Mouse (Mus musculus) forebrain, embryonic 16.5 days (tissue): ENCODE results near the gene Ssh2. TPM values are rescaled to one million over a fixed set of nuclear protein-coding genes. Genes with fewer than 3 reads are reported as not detected.
"Not testable (repeated sequence)": the region's sequence is repeated elsewhere in the genome, so short reads cannot be mapped to it uniquely, and the experiment has no call there.

ENCODE experiments used
- ATAC-seq: fragments of 200-750 bp; cut with Nextera tagmentation; 2 replicates; pipeline ENCODE4 v1.8.0; 2017; ENCODE audit warnings: mild to moderate bottlenecking, moderate library complexity
- H3K27ac ChIP-seq: fragments of 300-500 bp; sonication (generic); 2 replicates; pipeline ENCODE4 v1.5.1; 2014; ENCODE audit warnings: low read length, control low read depth
- H3K27me3 ChIP-seq: fragments of 300-500 bp; sonication (generic); replicated peaks from 2 replicates; pipeline ENCODE4 v1.6.1; 2014; ENCODE audit warnings: low read length; ENCODE audit not compliant: control insufficient read depth, insufficient read depth
- H3K36me3 ChIP-seq: fragments of 300-500 bp; sonication (generic); 2 replicates; pipeline ENCODE4 v1.6.1; 2014; ENCODE audit not compliant: control insufficient read depth, insufficient read depth
- H3K4me1 ChIP-seq: fragments of 300-500 bp; sonication (generic); replicated peaks from 2 replicates; pipeline ENCODE4 v1.6.1; 2014; ENCODE audit warnings: low read length; ENCODE audit not compliant: control insufficient read depth, insufficient read depth
- H3K4me2 ChIP-seq: fragments of 300-500 bp; sonication (generic); 2 replicates; pipeline ENCODE4 v1.6.1; 2014; ENCODE audit warnings: mild to moderate bottlenecking, low read length, control low read depth
- H3K4me3 ChIP-seq: fragments of 300-500 bp; sonication (generic); replicated peaks from 2 replicates; pipeline ENCODE4 v1.5.1; 2014; ENCODE audit warnings: mild to moderate bottlenecking, low read length, control low read depth
- H3K9ac ChIP-seq: fragments of 300-500 bp; sonication (generic); replicated peaks from 2 replicates; pipeline ENCODE4 v1.6.1; 2014; ENCODE audit warnings: low read depth, low read length, control low read depth
- H3K9me3 ChIP-seq: fragments of 300-500 bp; sonication (generic); 2 replicates; pipeline ENCODE4 v1.6.1; 2016; ENCODE audit warnings: low read length; ENCODE audit not compliant: control insufficient read depth
- WGBS: fragments of 180-500 bp; shearing (Covaris S2); extraction: QIAGEN DNeasy Blood & Tissue Kit; methylation state at CpG from one replicate; pipeline ENCODE4 v1.1.7; 2014; 5-methylcytosine and 5-hydroxymethylcytosine counted together
- polyA plus RNA-seq: library from polyadenylated mRNA; unstranded; fragments of >200 nt; fragmentation: Nextera tagmentation; extraction: Ambion mirVana; gene quantifications from 2 replicates; pipeline ENCODE4 v1.2.1, GENCODE M21; 2015

Ssh2 gene
- polyA plus RNA-seq, 1 experiment from 2014 or later: 22.1 TPM

DNA sequence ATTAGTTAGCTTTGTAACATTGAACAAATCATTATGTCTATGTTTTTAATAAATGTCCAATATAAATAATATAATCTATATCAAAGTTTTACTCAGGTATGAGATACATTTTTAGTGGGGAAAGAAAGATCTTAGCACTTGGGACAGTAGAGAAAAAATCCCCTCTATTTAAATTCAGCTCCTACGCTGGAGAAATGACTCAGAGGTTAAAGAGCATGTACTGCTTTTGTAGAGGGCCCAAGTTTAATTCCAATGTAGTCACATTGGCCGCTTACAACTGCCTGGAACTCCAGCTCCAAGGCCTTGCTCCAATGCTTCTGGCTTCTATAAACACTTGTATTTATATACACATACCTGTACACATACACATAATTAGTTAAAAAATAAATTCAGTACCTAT is 36.7 kb downstream of the Ssh2 start:
- Histone ChIP-seq H3K27ac (no peak overlapping the region), H3K9me3 (no peaks in the 10 kb centered on the region), H3K4me3 (no peak overlapping the region), H3K27me3 (no peaks in the 10 kb centered on the region), H3K9ac (no peak overlapping the region), H3K36me3 (no peaks in the 10 kb centered on the region), H3K4me2 (no peak overlapping the region), H3K4me1 (no peaks in the 10 kb centered on the region)
- 88% methylated on average over 2 of the region's 2 CpGs for WGBS
- ATAC-seq: no peak

DNA sequence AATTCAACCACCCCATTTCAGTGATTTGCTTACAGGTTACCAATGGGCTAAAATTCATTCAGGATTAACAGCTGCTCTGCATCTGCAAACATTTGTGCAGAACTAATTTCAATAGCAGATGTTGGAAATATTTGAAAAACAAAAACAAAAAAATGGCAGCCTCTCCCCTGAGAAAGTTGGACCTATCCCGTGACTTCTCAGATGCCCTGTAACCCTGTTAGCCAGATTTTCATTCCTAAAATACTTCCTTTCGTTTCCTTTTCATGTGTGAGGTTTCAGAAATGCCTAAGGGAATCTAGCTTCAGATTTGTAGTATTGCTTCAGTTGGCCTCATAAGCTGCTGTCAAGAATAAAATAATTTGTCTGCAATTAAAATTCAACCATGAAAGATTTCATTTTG is 43.4 kb downstream of the Ssh2 start:
- no peak overlapping the region for H3K9ac ChIP-seq
- no peaks in the 10 kb centered on the region for H3K9me3 ChIP-seq
- no peaks in the 10 kb centered on the region for H3K27me3 ChIP-seq
- H3K4me2 ChIP-seq: no peak overlapping the region
- no peak overlapping the region for H3K27ac ChIP-seq
- 77% methylated on average over 2 of the region's 2 CpGs for WGBS
- no peak overlapping the region for H3K4me3 ChIP-seq
- H3K36me3 ChIP-seq: no peaks in the 10 kb centered on the region
- ATAC-seq: no peak
- no peaks in the 10 kb centered on the region for H3K4me1 ChIP-seq

DNA sequence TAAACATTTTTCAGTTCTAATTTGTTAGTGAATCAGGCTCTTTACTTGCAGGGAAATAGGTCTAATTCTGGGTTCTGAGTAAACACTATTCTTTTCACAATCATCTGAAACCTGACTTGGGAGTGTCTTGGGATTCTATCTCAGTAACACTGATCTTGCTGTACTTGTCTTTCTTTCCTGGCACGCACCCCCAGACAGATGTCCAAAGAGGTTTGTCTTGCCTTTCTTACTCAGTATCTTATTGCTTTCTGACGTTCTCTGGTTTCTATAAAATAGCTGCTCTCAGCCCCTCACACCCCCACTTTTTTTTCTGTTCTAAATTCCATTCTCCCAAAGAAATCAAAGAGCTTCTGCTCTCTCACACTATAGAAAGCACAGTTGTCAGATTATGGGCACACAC is 51.3 kb downstream of the Ssh2 start:
- H3K9me3 ChIP-seq: no peaks in the 10 kb centered on the region

DNA sequence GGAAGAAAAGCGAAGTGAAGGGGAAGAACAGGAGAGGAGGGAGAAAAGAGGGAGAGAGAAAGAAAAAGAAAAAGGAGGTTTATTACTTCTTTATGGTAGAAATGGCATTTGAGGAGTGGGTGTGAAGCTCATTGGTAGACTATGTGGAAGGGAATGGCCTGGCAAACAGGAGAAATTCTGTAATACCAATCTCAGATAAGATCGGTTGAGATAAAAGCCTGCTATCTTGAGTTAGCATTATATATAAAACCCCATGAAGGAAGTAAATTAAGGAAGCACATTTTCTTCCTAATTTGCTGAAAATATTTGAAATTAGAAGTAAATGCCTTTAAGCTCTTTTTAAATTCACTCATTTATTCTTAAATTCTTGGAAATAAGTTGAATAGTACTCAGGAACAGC is 59.9 kb downstream of the Ssh2 start:
- H3K4me2 ChIP-seq: no peak overlapping the region
- WGBS: 86% methylated on average over 2 of the region's 2 CpGs
- H3K9ac ChIP-seq: no peak overlapping the region
- H3K27me3 ChIP-seq: no peaks in the 10 kb centered on the region
- no peaks in the 10 kb centered on the region for H3K36me3 ChIP-seq
- no peaks in the 10 kb centered on the region for H3K4me1 ChIP-seq
- ATAC-seq: no peak
- H3K4me3 ChIP-seq: no peak overlapping the region
- H3K9me3 ChIP-seq: no peaks in the 10 kb centered on the region
- H3K27ac ChIP-seq: no peak overlapping the region

More for the DNA sequence above, 51.3 kb downstream of the Ssh2 start:
- no peak overlapping the region for H3K9ac ChIP-seq
- no peak for ATAC-seq
- H3K4me3 ChIP-seq: no peak overlapping the region
- no peaks in the 10 kb centered on the region for H3K36me3 ChIP-seq
- H3K4me1 ChIP-seq: no peaks in the 10 kb centered on the region
- H3K27ac ChIP-seq: no peak overlapping the region
- H3K4me2 ChIP-seq: no peak overlapping the region
- WGBS: 69% methylated on average over 2 of the region's 2 CpGs
- no peaks in the 10 kb centered on the region for H3K27me3 ChIP-seq

DNA sequence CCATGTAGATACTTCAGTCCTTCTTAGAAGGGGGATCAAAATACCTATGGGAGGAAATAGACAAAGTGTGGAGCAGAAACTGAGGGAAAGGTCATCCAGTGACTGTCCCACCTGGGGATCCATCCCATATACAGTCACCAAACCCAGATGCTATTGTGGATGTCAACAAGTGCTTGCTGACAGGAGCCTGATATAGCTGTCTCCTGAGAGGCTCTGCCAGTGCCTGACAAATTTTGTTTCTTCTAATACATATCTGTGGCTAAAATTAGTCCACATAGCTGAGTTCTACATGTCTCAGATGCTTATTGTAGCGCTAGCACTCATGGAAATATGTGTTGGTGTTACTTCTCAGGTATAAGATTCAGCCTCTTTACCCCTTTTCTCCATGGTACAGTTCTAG is 62.5 kb downstream of the Ssh2 start:
- H3K27ac ChIP-seq, H3K9me3 ChIP-seq, H3K27me3 ChIP-seq, H3K36me3 ChIP-seq, H3K9ac ChIP-seq, ATAC-seq, H3K4me1 ChIP-seq, H3K4me2 ChIP-seq, H3K4me3 ChIP-seq: not testable (repeated sequence)
- WGBS: 100% methylated on average over 1 of the region's 1 CpGs

DNA sequence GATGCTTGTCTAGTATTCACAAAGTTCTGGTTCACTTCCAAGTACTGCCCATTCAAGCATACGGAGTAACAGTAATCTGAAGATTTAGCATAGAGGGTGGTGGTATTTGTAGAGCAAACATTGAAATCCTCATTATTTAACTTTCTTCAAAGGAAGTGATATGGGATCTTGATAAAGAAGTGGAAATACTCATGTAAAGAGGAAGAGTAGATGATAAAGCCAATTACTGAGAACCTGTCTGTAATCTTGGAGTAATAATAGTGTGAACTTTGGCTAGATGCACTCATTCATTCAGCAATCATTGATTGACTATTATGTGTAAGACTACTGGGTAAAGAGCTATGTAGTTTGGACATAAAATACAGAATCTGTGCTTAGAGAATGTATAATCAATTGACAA is 64.1 kb downstream of the Ssh2 start:
- no peak for ATAC-seq
- Histone ChIP-seq H3K4me1 (no peaks in the 10 kb centered on the region), H3K27me3 (no peaks in the 10 kb centered on the region), H3K9ac (no peak overlapping the region), H3K9me3 (no peaks in the 10 kb centered on the region), H3K4me3 (no peak overlapping the region), H3K27ac (no peak overlapping the region), H3K4me2 (no peak overlapping the region), H3K36me3 (no peaks in the 10 kb centered on the region)
- 79% methylated on average over 1 of the region's 1 CpGs for WGBS

DNA sequence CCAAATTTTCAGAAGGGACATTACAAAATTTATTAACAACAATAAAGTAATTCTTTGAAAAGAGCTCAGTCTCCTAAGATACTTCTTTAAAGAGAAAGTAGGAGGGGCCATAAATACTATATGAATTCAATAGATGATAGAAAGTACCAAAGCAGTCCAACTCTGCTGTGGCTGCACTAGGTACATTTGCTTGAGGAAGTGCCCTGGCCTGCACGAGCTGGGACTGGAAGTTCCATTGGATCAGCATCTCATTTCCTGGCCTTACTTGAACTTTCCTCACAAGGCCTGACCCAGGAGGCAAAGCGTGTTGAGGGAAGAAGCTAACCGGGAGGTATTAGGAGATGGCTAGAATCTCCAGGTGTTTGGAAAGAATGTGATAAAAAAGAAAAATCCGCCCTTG is 75.4 kb downstream of the Ssh2 start:
- WGBS: 86% methylated on average over 4 of the region's 4 CpGs
- H3K4me2 ChIP-seq: no peak overlapping the region
- H3K9ac ChIP-seq: no peak overlapping the region
- H3K9me3 ChIP-seq: no peaks in the 10 kb centered on the region
- H3K27me3 ChIP-seq: no peaks in the 10 kb centered on the region
- no peak overlapping the region for H3K4me3 ChIP-seq
- H3K36me3 ChIP-seq: no peaks in the 10 kb centered on the region
- ATAC-seq: no peak
- no peak overlapping the region for H3K27ac ChIP-seq
- H3K4me1 ChIP-seq: no peaks in the 10 kb centered on the region

DNA sequence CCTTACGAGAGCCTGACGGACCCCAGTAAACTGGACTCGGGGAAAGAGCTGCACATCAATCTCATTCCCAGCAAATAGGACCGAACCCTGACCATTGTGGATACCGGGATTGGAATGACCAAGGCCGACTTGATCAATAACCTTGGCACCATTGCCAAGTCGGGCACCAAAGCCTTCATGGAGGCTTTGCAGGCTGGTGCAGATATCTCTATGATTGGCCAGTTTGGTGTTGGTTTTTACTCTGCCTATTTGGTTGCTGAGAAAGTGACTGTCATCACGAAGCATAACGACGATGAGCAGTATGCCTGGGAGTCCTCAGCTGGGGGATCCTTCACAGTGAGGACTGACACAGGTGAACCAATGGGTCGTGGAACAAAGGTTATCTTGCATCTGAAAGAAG is 77.6 kb downstream of the Ssh2 start:
- not testable (repeated sequence) for H3K4me2 ChIP-seq, ATAC-seq
- WGBS: 96% methylated on average over 7 of the region's 11 CpGs

DNA sequence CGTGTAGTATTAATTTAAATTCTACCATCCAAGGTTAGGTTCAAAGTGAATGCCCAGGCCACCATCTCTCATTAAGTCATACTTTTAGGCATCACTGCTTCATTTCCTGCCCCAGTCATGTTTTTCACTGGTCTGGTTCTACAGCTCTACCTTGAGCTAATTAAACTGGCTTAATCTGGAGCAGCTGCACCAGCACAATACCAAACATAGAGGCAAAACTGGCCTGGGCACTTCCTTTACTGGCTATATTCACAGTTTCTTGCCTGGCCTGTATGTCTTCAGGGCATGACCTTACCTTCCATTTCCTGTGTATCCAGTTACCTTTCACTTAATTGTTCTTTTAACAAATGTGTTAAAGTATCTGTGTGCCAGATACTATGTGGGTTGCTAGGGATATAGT is 81.2 kb downstream of the Ssh2 start:
- ATAC-seq: no peak
- Histone ChIP-seq H3K4me3 (no peak overlapping the region), H3K36me3 (no peaks in the 10 kb centered on the region), H3K27ac (no peak overlapping the region), H3K9ac (no peak overlapping the region), H3K4me1 (no peaks in the 10 kb centered on the region), H3K27me3 (no peaks in the 10 kb centered on the region), H3K9me3 (no peaks in the 10 kb centered on the region), H3K4me2 (no peak overlapping the region)
- 39% methylated on average over 1 of the region's 1 CpGs for WGBS

More for the DNA sequence above, 77.6 kb downstream of the Ssh2 start:
- not testable (repeated sequence) for H3K27ac ChIP-seq, H3K9ac ChIP-seq, H3K36me3 ChIP-seq, H3K4me3 ChIP-seq, H3K9me3 ChIP-seq, H3K27me3 ChIP-seq, H3K4me1 ChIP-seq

DNA sequence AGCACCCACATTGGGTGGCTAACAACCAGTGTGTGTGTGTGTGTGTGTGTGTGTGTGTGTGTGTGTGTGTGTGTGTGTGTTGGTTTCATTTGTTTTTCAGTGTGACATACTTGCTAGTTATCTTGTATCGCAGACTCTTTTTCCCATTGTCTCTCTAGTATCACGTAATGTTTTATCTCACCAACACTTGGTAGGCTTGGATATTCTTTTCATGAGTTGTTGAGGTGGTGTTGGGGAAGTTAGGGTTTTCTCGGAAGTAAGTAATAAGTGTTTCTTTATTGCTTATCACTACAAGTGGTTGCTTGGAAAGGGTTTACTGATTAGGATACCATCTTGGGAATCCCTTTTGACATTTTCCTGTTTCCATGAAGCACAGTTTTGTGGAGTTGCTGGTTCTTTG is 91.1 kb downstream of the Ssh2 start:
- no peak for ATAC-seq
- no peak overlapping the region for H3K27ac ChIP-seq
- no peak overlapping the region for H3K4me3 ChIP-seq
- no peaks in the 10 kb centered on the region for H3K36me3 ChIP-seq
- no peaks in the 10 kb centered on the region for H3K27me3 ChIP-seq
- 85% methylated on average over 3 of the region's 3 CpGs for WGBS
- H3K9ac ChIP-seq: no peak overlapping the region
- H3K9me3 ChIP-seq: no peaks in the 10 kb centered on the region
- no peaks in the 10 kb centered on the region for H3K4me1 ChIP-seq
- H3K4me2 ChIP-seq: no peak overlapping the region
